Mouse (Mus musculus) liver, embryonic 15.5 days (tissue): ENCODE results near the gene Mllt3. TPM values are rescaled to one million over a fixed set of nuclear protein-coding genes. Genes with fewer than 3 reads are reported as not detected.

ENCODE experiments used
- ATAC-seq: fragments of 200-750 bp; cut with Nextera tagmentation; 2 replicates; pipeline ENCODE4 v1.8.0; 2017; ENCODE audit warnings: moderate number of reproducible peaks, mild to moderate bottlenecking, moderate library complexity; ENCODE audit not compliant: insufficient read depth
- H3K27ac ChIP-seq: fragments of 300-500 bp; sonication (generic); replicated peaks from 2 replicates; pipeline ENCODE4 v1.5.1; 2015; ENCODE audit warnings: mild to moderate bottlenecking, inconsistent platforms
- H3K27me3 ChIP-seq: fragments of 300-500 bp; sonication (generic); 2 replicates; pipeline ENCODE4 v1.6.1; 2015; ENCODE audit warnings: mild to moderate bottlenecking, inconsistent platforms
- H3K36me3 ChIP-seq: fragments of 300-500 bp; sonication (generic); replicated peaks from 2 replicates; pipeline ENCODE4 v1.6.1; 2015; ENCODE audit warnings: moderate library complexity, mild to moderate bottlenecking, inconsistent platforms
- H3K4me1 ChIP-seq: fragments of 300-500 bp; sonication (generic); replicated peaks from 2 replicates; pipeline ENCODE4 v1.6.1; 2015; ENCODE audit warnings: inconsistent platforms
- H3K4me2 ChIP-seq: fragments of 300-500 bp; sonication (generic); 2 replicates; pipeline ENCODE4 v1.6.1; 2015; ENCODE audit warnings: moderate library complexity, mild to moderate bottlenecking, inconsistent platforms
- H3K4me3 ChIP-seq: fragments of 300-500 bp; sonication (generic); replicated peaks from 2 replicates; pipeline ENCODE4 v1.5.1; 2015; ENCODE audit warnings: mild to moderate bottlenecking, inconsistent platforms
- H3K9ac ChIP-seq: fragments of 300-500 bp; sonication (generic); 2 replicates; pipeline ENCODE4 v1.6.1; 2015; ENCODE audit warnings: moderate library complexity, mild to moderate bottlenecking, inconsistent platforms
- H3K9me3 ChIP-seq: fragments of 300-500 bp; sonication (generic); replicated peaks from 2 replicates; pipeline ENCODE4 v1.6.1; 2016; ENCODE audit warnings: inconsistent platforms
- WGBS: fragments of 180-500 bp; shearing (Covaris S2); methylation state at CpG from one replicate; pipeline ENCODE4 v1.1.7; 2015; ENCODE audit warnings: mixed read lengths; ENCODE audit not compliant: insufficient replicate concordance; 5-methylcytosine and 5-hydroxymethylcytosine counted together
- polyA plus RNA-seq: library from polyadenylated mRNA; unstranded; fragments of >200 nt; fragmentation: Nextera tagmentation; extraction: Ambion mirVana; gene quantifications from 2 replicates; pipeline ENCODE4 v1.2.1, GENCODE M21; 2015

Mllt3 gene
- polyA plus RNA-seq, 1 experiment from 2014 or later = 83.9 TPM

GRCm38 (mm10) chr4:87799418-87799817, 233.7 kb downstream of the Mllt3 start:
- H3K4me2 ChIP-seq = peak overlapping the region; percentile 29
- H3K4me3 ChIP-seq = no peak overlapping the region
- no peak overlapping the region for H3K27ac ChIP-seq
- H3K4me1 ChIP-seq = peaks cover 52% of the 10 kb centered on the region
- 36% methylated on average over 2 of the region's 2 CpGs for WGBS
- H3K9ac ChIP-seq = no peak overlapping the region
- no peaks in the 10 kb centered on the region for H3K9me3 ChIP-seq
- no peaks in the 10 kb centered on the region for H3K27me3 ChIP-seq
- no peaks in the 10 kb centered on the region; the same call in 1 of the 2 replicates for H3K36me3 ChIP-seq
- ATAC-seq = 0 out of 2 replicates have a peak, but pooled peaks have one; percentile 23

- Histone ChIP-seq H3K4me1 (peaks cover 20% of the 10 kb centered on the region), H3K4me2 (no peak overlapping the region), H3K27me3 (no peaks in the 10 kb centered on the region), H3K9ac (no peak overlapping the region), H3K27ac (no peak overlapping the region), H3K4me3 (no peak overlapping the region), H3K9me3 (no peaks in the 10 kb centered on the region), H3K36me3 (peaks cover 34% of the 10 kb centered on the region)
- no peak for ATAC-seq
- WGBS = 79% methylated on average over 4 of the region's 4 CpGs
Measured at GRCm38 (mm10) chr4:87795261-87795660, 237.9 kb downstream of the Mllt3 start.

DNA sequence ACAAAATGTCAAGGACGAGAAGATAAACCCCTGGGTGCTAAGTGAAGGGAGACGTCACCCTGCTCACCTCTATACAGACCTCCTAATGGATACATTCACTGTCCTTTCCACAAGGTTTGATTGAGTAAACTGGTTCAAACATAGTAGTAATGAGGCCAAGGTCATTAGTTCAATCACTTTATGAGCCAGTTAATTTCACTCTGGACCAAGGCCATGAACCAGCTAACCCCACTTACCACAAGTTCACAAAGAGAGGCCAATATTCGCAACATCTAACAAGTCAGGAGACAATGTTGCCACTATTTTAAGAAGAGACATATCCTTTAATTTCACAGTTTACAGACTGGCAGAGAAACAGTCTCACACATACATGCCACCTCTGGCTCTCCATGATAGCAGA, 238.9 kb downstream of the Mllt3 start:
- no peak overlapping the region for H3K9ac ChIP-seq
- H3K4me1 ChIP-seq = peaks cover 9% of the 10 kb centered on the region
- no peaks in the 10 kb centered on the region for H3K27me3 ChIP-seq
- H3K36me3 ChIP-seq = peaks cover 45% of the 10 kb centered on the region
- no peak overlapping the region for H3K4me2 ChIP-seq
- ATAC-seq = no peak
- no peak overlapping the region for H3K4me3 ChIP-seq
- H3K9me3 ChIP-seq = no peaks in the 10 kb centered on the region
- 83% methylated on average over 3 of the region's 3 CpGs for WGBS
- H3K27ac ChIP-seq = no peak overlapping the region

DNA sequence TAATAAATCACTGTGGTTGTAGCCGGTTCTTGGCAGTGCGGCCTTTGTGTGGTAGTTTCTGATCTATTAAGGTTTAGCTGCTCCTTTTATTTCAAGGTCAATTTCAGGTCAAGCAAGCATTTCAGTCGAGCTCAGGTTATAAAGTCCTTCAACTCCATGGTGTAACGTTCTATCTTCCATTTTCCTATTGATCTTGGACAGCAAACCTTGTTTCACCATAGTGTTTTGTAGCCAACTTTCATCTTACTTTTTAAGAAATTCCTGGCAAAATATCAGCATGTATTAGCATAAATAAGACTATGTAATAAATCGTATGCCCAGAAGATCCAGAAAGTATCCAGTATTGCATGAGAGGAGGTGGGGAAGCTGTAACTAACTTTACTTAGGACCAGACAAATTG, 240.7 kb downstream of the Mllt3 start:
- no peak overlapping the region for H3K4me3 ChIP-seq
- no peaks in the 10 kb centered on the region for H3K9me3 ChIP-seq
- 79% methylated on average over 5 of the region's 5 CpGs for WGBS
- H3K4me2 ChIP-seq = no peak overlapping the region
- no peak for ATAC-seq
- no peak overlapping the region for H3K9ac ChIP-seq
- peaks cover 58% of the 10 kb centered on the region for H3K36me3 ChIP-seq
- no peaks in the 10 kb centered on the region for H3K27me3 ChIP-seq
- H3K27ac ChIP-seq = no peak overlapping the region
- no peaks in the 10 kb centered on the region; the same call in 1 of the 2 replicates for H3K4me1 ChIP-seq

GRCm38 (mm10) chr4:87789446-87789845, 243.7 kb downstream of the Mllt3 start:
- 84% methylated on average over 7 of the region's 7 CpGs for WGBS

DNA sequence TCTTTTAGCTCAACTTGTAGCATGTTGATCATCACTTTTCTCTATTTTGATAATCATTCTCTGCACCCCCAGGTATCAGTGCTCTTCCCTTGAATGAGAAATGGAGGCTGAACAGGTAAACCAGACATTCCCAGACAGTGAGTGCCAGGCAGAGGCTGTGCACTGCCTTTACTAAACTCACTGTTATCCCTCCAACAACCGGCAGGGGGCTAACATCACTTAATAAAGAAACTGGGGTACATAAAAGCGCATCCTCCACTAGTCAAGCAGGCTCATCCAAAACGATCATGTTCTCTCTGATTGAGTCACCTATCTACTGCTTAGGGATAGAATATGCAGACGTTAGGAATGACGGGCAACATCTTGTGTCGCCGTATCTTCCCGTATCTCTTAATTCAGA, 244.5 kb downstream of the Mllt3 start:
- H3K4me3 ChIP-seq = no peak overlapping the region
- 59% methylated on average over 8 of the region's 8 CpGs for WGBS
- peaks cover 86% of the 10 kb centered on the region for H3K36me3 ChIP-seq
- ATAC-seq = peak; percentile 44; the same call in 1 of the 2 replicates
- H3K27me3 ChIP-seq = no peaks in the 10 kb centered on the region
- H3K9ac ChIP-seq = no peak overlapping the region
- H3K4me2 ChIP-seq = no peak overlapping the region
- no peaks in the 10 kb centered on the region for H3K4me1 ChIP-seq
- no peaks in the 10 kb centered on the region for H3K9me3 ChIP-seq
- no peak overlapping the region for H3K27ac ChIP-seq

More at GRCm38 (mm10) chr4:87789446-87789845, 243.7 kb downstream of the Mllt3 start:
- no peak overlapping the region for H3K27ac ChIP-seq
- ATAC-seq = no peak
- H3K27me3 ChIP-seq = no peaks in the 10 kb centered on the region
- no peaks in the 10 kb centered on the region for H3K9me3 ChIP-seq
- no peak overlapping the region for H3K4me3 ChIP-seq
- peaks cover 84% of the 10 kb centered on the region for H3K36me3 ChIP-seq
- H3K9ac ChIP-seq = no peak overlapping the region
- H3K4me2 ChIP-seq = no peak overlapping the region
- H3K4me1 ChIP-seq = no peaks in the 10 kb centered on the region

DNA sequence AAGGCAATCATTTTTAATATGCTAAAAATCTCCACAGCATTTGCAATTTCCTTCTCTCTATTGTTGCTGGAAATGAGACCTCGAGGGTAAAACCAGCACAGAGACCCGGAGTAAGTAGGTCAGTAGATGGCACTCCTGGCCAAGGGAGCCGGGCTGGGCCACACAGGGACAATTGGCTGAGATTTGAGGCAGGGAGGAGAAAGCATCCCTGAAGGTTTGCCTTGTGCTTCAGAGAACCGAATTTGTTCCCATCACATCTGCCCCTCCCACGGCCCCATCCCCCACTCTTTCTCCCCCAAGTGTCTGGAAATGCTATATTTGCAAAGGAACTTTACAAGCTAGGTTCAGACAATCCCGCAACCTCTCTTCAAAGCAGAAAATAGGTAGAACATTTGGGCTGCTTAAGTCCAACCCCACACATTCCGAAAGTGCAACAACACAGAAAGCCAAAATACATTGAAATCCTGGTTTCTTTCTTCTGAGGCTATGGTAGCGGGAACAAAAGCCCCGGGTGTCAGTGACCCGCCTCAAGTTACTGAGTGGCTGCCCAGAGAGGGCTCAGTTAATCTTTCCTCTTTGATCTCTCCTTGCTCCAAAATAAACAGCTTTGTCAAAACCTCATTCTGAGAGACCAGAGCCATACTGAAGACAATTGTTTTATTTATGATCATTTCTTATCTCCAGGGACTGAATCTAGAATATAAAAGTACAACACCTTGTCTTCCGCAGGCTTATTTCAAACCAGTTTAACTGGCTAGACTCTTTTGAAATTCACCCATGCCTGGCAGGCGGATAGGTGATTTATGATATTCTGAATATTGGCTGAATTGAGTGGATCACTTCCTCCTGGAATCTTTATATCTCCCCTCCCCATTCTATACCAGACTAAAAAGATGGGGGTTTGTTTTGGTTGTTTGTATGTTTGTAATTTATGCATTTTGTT, 247.8 kb downstream of the Mllt3 start:
- Histone ChIP-seq H3K9ac (no peak overlapping the region), H3K27me3 (no peaks in the 10 kb centered on the region), H3K27ac (no peak overlapping the region), H3K36me3 (peaks cover 87% of the 10 kb centered on the region), H3K4me2 (no peak overlapping the region), H3K4me3 (no peak overlapping the region), H3K9me3 (no peaks in the 10 kb centered on the region), H3K4me1 (no peaks in the 10 kb centered on the region)
- 52% methylated on average over 12 of the region's 12 CpGs for WGBS
- ATAC-seq = no peak

- WGBS = 76% methylated on average over 2 of the region's 2 CpGs
- Histone ChIP-seq H3K27ac (no peak overlapping the region), H3K4me1 (no peaks in the 10 kb centered on the region), H3K4me2 (no peak overlapping the region), H3K9me3 (no peaks in the 10 kb centered on the region), H3K4me3 (no peak overlapping the region), H3K36me3 (peaks cover 84% of the 10 kb centered on the region), H3K9ac (no peak overlapping the region), H3K27me3 (no peaks in the 10 kb centered on the region)
- no peak for ATAC-seq
Measured at GRCm38 (mm10) chr4:87783809-87784208, 249.4 kb downstream of the Mllt3 start.

GRCm38 (mm10) chr4:87781971-87782370, 251.2 kb downstream of the Mllt3 start:
- no peaks in the 10 kb centered on the region for H3K27me3 ChIP-seq
- ATAC-seq = no peak
- H3K4me1 ChIP-seq = no peaks in the 10 kb centered on the region
- H3K27ac ChIP-seq = no peak overlapping the region
- 87% methylated on average over 5 of the region's 5 CpGs for WGBS
- H3K36me3 ChIP-seq = peaks cover 81% of the 10 kb centered on the region
- no peak overlapping the region for H3K9ac ChIP-seq
- no peaks in the 10 kb centered on the region for H3K9me3 ChIP-seq
- H3K4me2 ChIP-seq = no peak overlapping the region
- no peak overlapping the region for H3K4me3 ChIP-seq

DNA sequence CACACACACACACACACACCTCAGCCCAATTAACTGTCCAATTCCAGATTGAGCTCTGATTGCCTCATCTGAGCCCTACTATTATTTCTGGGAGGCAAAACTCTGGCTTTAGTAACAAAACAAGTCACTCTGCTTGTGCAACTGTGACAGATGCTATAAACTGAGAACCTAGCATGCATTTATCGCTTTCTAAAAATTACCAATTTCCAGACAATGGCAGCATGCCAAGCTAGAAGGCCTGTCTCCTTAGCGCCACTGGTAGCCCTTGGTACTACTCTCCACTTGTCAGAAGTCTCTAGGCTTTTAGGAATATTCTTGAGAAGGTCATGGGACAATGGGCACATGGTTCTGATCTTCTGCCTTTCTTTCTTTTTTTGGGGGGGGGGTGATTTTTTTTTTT, 257.4 kb downstream of the Mllt3 start:
- 92% methylated on average over 2 of the region's 2 CpGs for WGBS
- H3K9ac ChIP-seq = no peak overlapping the region
- no peaks in the 10 kb centered on the region for H3K4me1 ChIP-seq
- H3K4me3 ChIP-seq = no peak overlapping the region
- H3K36me3 ChIP-seq = peaks cover 65% of the 10 kb centered on the region
- H3K9me3 ChIP-seq = no peaks in the 10 kb centered on the region
- H3K27ac ChIP-seq = no peak overlapping the region
- no peak for ATAC-seq
- no peak overlapping the region for H3K4me2 ChIP-seq
- no peaks in the 10 kb centered on the region for H3K27me3 ChIP-seq

- Histone ChIP-seq H3K4me3 (no peak overlapping the region), H3K27me3 (no peaks in the 10 kb centered on the region), H3K4me1 (no peaks in the 10 kb centered on the region), H3K9me3 (no peaks in the 10 kb centered on the region), H3K27ac (no peak overlapping the region), H3K36me3 (peaks cover 54% of the 10 kb centered on the region), H3K9ac (no peak overlapping the region), H3K4me2 (no peak overlapping the region)
- no peak for ATAC-seq
- 90% methylated on average over 4 of the region's 4 CpGs for WGBS
Measured at GRCm38 (mm10) chr4:87774515-87774914, 258.6 kb downstream of the Mllt3 start.
